Mouse (Mus musculus) kidney, adult 2 months (tissue): ENCODE measurements at regions not wholly inside any gene's neighbourhood (a gene's known extent, or its start where the extent isn't known, plus 50 kb on each side); places are given as distances from the start of the nearest gene placed in this dataset.

ENCODE experiments used
- CTCF ChIP-seq: fragments of 200-500 bp; conservative IDR thresholded peaks from 2 replicates; pipeline ENCODE4 v1.5.1; 2011; ENCODE audit warnings: low read depth, mild to moderate bottlenecking, control low read depth, low read length, moderate library complexity, mixed read lengths; ENCODE audit not compliant: insufficient read depth, insufficient read length
- POLR2A ChIP-seq: fragments of 200-500 bp; IDR thresholded peaks from one replicate; pipeline ENCODE4 v1.6.1; 2011; ENCODE audit warnings: low read depth, low read length, control low read depth

GRCm38 (mm10) chr1:159147788-159148497, 84.2 kb upstream of the Cop1 start:
- no peak for TF ChIP-seq CTCF
- TF ChIP-seq POLR2A, result no peak
